Mouse (Mus musculus): ENCODE results near the gene Tbc1d25. TPM values are rescaled to one million over a fixed set of nuclear protein-coding genes. Genes with fewer than 3 reads are reported as not detected.

Gene Tbc1d25
- polyA plus RNA-seq, 1 experiment, result 29.7 TPM

- DNase-seq (ENCODE audit: low read depth), result peak; percentile 97
- TF ChIP-seq CTCF (IDR thresholded peaks at IDR 0.05; ENCODE audit: borderline replicate concordance, extremely low read depth, insufficient read depth, insufficient read length), result no peak
- peak; percentile 21; the same call in 1 of the 2 replicates for TF ChIP-seq POLR2A (IDR thresholded peaks at IDR 0.05; ENCODE audit: borderline replicate concordance, extremely low read depth, insufficient read depth, insufficient read length, poor library complexity, severe bottlenecking)
Measured at GRCm38 (mm10) chrX:8132017-8132976, 43.7 kb downstream of the Tbc1d25 start, which contains the start of gene Wdr13. Gene Wdr13, minus strand, starts transcription at chrX:8132892.

- no peak for DNase-seq (ENCODE audit: low read depth)
- TF ChIP-seq CTCF (IDR thresholded peaks at IDR 0.05; ENCODE audit: borderline replicate concordance, extremely low read depth, insufficient read depth, insufficient read length) (no peak), POLR2A (IDR thresholded peaks at IDR 0.05; ENCODE audit: borderline replicate concordance, extremely low read depth, insufficient read depth, insufficient read length, poor library complexity, severe bottlenecking) (no peak)
Measured at GRCm38 (mm10) chrX:8131393-8131792, 44.6 kb downstream of the Tbc1d25 start.

- DNase-seq (ENCODE audit: low read depth), result no peak
- TF ChIP-seq POLR2A (IDR thresholded peaks at IDR 0.05; ENCODE audit: borderline replicate concordance, extremely low read depth, insufficient read depth, insufficient read length, poor library complexity, severe bottlenecking), result no peak
- 0 out of 2 replicates have a peak, but pooled peaks have one; percentile 16 for TF ChIP-seq CTCF (IDR thresholded peaks at IDR 0.05; ENCODE audit: borderline replicate concordance, extremely low read depth, insufficient read depth, insufficient read length)
Measured at GRCm38 (mm10) chrX:8125235-8125634, 50.7 kb downstream of the Tbc1d25 start.

- TF ChIP-seq CTCF (IDR thresholded peaks at IDR 0.05; ENCODE audit: borderline replicate concordance, extremely low read depth, insufficient read depth, insufficient read length), result no peak
- TF ChIP-seq POLR2A (IDR thresholded peaks at IDR 0.05; ENCODE audit: borderline replicate concordance, extremely low read depth, insufficient read depth, insufficient read length, poor library complexity, severe bottlenecking), result no peak
- no peak for DNase-seq (ENCODE audit: low read depth)
Measured at GRCm38 (mm10) chrX:8123821-8124470, 52.0 kb downstream of the Tbc1d25 start.

GRCm38 (mm10) chrX:8117264-8117663 lies 58.7 kb downstream of the Tbc1d25 start:
- no peak for DNase-seq (ENCODE audit: low read depth)
- TF ChIP-seq CTCF (IDR thresholded peaks at IDR 0.05; ENCODE audit: borderline replicate concordance, extremely low read depth, insufficient read depth, insufficient read length), result no peak
- no peak for TF ChIP-seq POLR2A (IDR thresholded peaks at IDR 0.05; ENCODE audit: borderline replicate concordance, extremely low read depth, insufficient read depth, insufficient read length, poor library complexity, severe bottlenecking)

GRCm38 (mm10) chrX:8115275-8115674 lies 60.7 kb downstream of the Tbc1d25 start:
- TF ChIP-seq POLR2A (IDR thresholded peaks at IDR 0.05; ENCODE audit: borderline replicate concordance, extremely low read depth, insufficient read depth, insufficient read length, poor library complexity, severe bottlenecking) (no peak), CTCF (IDR thresholded peaks at IDR 0.05; ENCODE audit: borderline replicate concordance, extremely low read depth, insufficient read depth, insufficient read length) (no peak)
- DNase-seq (ENCODE audit: low read depth), result no peak

GRCm38 (mm10) chrX:8105019-8105418 lies 71.0 kb downstream of the Tbc1d25 start:
- no peak for DNase-seq (ENCODE audit: low read depth)
- TF ChIP-seq CTCF (IDR thresholded peaks at IDR 0.05; ENCODE audit: borderline replicate concordance, extremely low read depth, insufficient read depth, insufficient read length), result no peak
- no peak for TF ChIP-seq POLR2A (IDR thresholded peaks at IDR 0.05; ENCODE audit: borderline replicate concordance, extremely low read depth, insufficient read depth, insufficient read length, poor library complexity, severe bottlenecking)

Other genes with a start within 250 kb of the Tbc1d25 start
- gene Eras, start 247.6 kb downstream of the Tbc1d25 start, polyA plus RNA-seq (2012; rRNA removed), result 0.06 TPM in 1 of 2 replicates, not detected in the other
- 114 and 119 TPM in 2 replicates for gene Hdac6, start 228.3 kb downstream of the Tbc1d25 start, polyA plus RNA-seq (2012; rRNA removed)
- 0.29 and 0.44 TPM in 2 replicates for gene Gata1, start 198.1 kb downstream of the Tbc1d25 start, polyA plus RNA-seq (2012; rRNA removed)
- gene Glod5, start 157.7 kb downstream of the Tbc1d25 start, polyA plus RNA-seq (2012; rRNA removed), result 0.33 and 0.43 TPM in 2 replicates
- 46.5 and 56.7 TPM in 2 replicates for gene Suv39h1, start 101.4 kb downstream of the Tbc1d25 start, polyA plus RNA-seq (2012; rRNA removed)
- 0.52 and 1.00 TPM in 2 replicates for gene Was, start 85.7 kb downstream of the Tbc1d25 start, polyA plus RNA-seq (2012; rRNA removed)
- 235 and 257 TPM in 2 replicates for gene Wdr13, start 43.3 kb downstream of the Tbc1d25 start, polyA plus RNA-seq (2012; rRNA removed)
- gene Rbm3, start 30.3 kb downstream of the Tbc1d25 start, polyA plus RNA-seq (2012; rRNA removed), result 336 and 439 TPM in 2 replicates
- gene Ebp, start 17.3 kb upstream of the Tbc1d25 start, polyA plus RNA-seq (2012; rRNA removed), result 20.0 and 23.7 TPM in 2 replicates
- gene Porcn, start 30.3 kb upstream of the Tbc1d25 start, polyA plus RNA-seq (2012; rRNA removed), result 101 and 133 TPM in 2 replicates
- gene Ftsj1, start 76.2 kb upstream of the Tbc1d25 start, polyA plus RNA-seq (2012; rRNA removed), result 47.5 and 55.4 TPM in 2 replicates
- 33.7 and 37.7 TPM in 2 replicates for gene Slc38a5, start 95.0 kb upstream of the Tbc1d25 start, polyA plus RNA-seq (2012; rRNA removed)
- not detected in 2 replicates for gene Ssxb10, start 151.2 kb upstream of the Tbc1d25 start, polyA plus RNA-seq (2012; rRNA removed)
- not detected in 2 replicates for gene Ssxb9, start 190.8 kb upstream of the Tbc1d25 start, polyA plus RNA-seq (2012; rRNA removed)
- not detected in 2 replicates for gene Ssxb1, start 237.1 kb upstream of the Tbc1d25 start, polyA plus RNA-seq (2012; rRNA removed)

All from brain, embryonic 14.5 days (tissue).